Mouse (Mus musculus): ENCODE data around the gene Sult5a1.

The Sult5a1 gene

DNA sequence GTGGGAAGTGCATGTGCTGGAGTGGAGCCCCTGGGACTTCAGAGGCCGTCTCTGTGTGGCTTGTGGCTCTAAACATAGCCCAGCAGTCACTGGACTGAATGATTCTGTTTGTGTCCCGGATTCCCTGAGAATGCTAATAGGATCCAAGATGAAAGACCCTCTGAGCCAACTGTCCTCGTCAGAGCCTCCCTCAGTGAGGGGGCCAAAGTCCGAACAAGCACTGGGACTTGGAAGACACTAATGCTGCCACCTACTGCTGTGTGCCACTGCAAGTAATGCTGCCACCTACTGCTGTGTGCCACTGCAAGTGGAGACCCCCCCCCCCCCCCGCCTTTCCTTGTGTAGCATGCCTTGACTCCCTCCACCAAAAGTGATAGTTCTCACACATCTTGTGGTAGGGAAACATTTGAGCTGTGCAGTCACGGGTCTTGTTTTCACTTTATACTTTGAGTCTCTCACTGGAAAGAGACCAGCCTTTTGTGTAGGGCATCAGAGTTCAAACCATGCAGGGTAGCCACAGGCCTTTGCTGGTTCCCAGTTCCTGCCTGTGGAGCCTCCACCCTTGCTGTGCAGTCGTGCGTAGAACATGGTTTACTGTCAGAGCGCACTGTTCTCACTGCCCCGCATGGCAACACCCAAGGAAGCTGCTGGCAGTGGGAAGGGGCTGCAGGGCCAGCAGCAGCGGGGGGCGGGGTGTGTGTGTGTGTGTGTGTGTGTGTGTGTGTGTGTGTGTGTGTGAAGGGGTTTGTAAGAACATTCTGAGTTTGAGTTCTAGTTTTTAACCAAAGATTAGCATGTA, 60.1 kb downstream of the Sult5a1 start:
- DNase-seq = no peak

DNA sequence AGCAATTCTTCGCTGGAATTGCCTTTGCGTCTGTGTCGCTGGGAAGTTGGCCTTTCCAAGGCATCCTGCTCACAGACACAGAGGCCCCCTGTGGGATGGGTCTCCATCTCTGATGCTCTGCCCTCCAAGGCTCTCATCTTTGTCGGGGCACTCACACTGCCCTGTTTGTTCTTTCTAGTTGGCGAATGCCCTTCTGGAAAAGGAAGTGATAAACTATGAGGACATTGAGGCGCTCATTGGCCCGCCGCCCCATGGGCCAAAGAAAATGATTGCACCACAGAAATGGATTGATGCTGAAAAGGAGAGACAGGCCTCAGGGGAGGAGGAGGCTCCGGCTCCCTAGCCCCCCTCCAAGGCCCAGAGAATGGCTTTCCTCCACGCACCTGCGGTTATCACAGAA, 60.9 kb downstream of the Sult5a1 start:
- DNase-seq = no peak

Data from retina, postnatal 1 day (tissue).